Mouse (Mus musculus) kidney, adult 8-10 months (tissue): ENCODE measurements at regions not wholly inside any gene's neighbourhood (a gene's known extent, or its start where the extent isn't known, plus 50 kb on each side); places are given as distances from the start of the nearest gene placed in this dataset.

Experiments
- DNase-seq, 2 experiments: peaks; one replicate each; pipeline ENCODE4 v3.0.0; 2022

- DNase-seq = no peak
These were observed 176.7 kb downstream of the Mycn start for GRCm38 (mm10) chr12:12765055-12765454.

GRCm38 (mm10) chr12:12764586-12764985, 177.1 kb downstream of the Mycn start:
- DNase-seq = peak in 1 of 2 experiments; percentile 16

- no peak for DNase-seq
These were observed 185.3 kb downstream of the Mycn start for GRCm38 (mm10) chr12:12756301-12756948.

- no peak for DNase-seq
These were observed 187.9 kb downstream of the Mycn start for GRCm38 (mm10) chr12:12753849-12754248.

- no peak for DNase-seq
These were observed 189.9 kb downstream of the Mycn start for GRCm38 (mm10) chr12:12751670-12752426.

GRCm38 (mm10) chr12:12749690-12750089, 192.0 kb downstream of the Mycn start:
- no peak for DNase-seq

- no peak for DNase-seq
These were observed 194.8 kb downstream of the Mycn start for GRCm38 (mm10) chr12:12746852-12747454.

- no peak for DNase-seq
These were observed 197.2 kb downstream of the Mycn start for GRCm38 (mm10) chr12:12744492-12744891.

- DNase-seq = no peak
These were observed 202.9 kb downstream of the Mycn start for GRCm38 (mm10) chr12:12738631-12739331.

- DNase-seq = no peak
These were observed 215.9 kb downstream of the Mycn start for GRCm38 (mm10) chr12:12725797-12726196.

- DNase-seq = no peak
These were observed 216.6 kb downstream of the Mycn start for GRCm38 (mm10) chr12:12725075-12725474.

- DNase-seq = no peak
These were observed 217.8 kb downstream of the Mycn start for GRCm38 (mm10) chr12:12723724-12724487.

GRCm38 (mm10) chr12:12722982-12723661, 218.6 kb downstream of the Mycn start:
- no peak for DNase-seq

GRCm38 (mm10) chr12:12716691-12717090, 225.0 kb downstream of the Mycn start:
- no peak for DNase-seq

GRCm38 (mm10) chr12:12715956-12716669, 225.6 kb downstream of the Mycn start:
- DNase-seq = no peak

- DNase-seq = no peak
These were observed 226.2 kb downstream of the Mycn start for GRCm38 (mm10) chr12:12715528-12715927.

- no peak for DNase-seq
These were observed 231.5 kb downstream of the Mycn start for GRCm38 (mm10) chr12:12710184-12710609.

GRCm38 (mm10) chr12:12708954-12709523, 232.7 kb downstream of the Mycn start:
- DNase-seq = no peak

GRCm38 (mm10) chr12:12706326-12706920, 235.3 kb downstream of the Mycn start:
- no peak for DNase-seq

GRCm38 (mm10) chr12:12701735-12702134, 240.0 kb downstream of the Mycn start:
- DNase-seq = no peak
